In the genomic region with DNA sequence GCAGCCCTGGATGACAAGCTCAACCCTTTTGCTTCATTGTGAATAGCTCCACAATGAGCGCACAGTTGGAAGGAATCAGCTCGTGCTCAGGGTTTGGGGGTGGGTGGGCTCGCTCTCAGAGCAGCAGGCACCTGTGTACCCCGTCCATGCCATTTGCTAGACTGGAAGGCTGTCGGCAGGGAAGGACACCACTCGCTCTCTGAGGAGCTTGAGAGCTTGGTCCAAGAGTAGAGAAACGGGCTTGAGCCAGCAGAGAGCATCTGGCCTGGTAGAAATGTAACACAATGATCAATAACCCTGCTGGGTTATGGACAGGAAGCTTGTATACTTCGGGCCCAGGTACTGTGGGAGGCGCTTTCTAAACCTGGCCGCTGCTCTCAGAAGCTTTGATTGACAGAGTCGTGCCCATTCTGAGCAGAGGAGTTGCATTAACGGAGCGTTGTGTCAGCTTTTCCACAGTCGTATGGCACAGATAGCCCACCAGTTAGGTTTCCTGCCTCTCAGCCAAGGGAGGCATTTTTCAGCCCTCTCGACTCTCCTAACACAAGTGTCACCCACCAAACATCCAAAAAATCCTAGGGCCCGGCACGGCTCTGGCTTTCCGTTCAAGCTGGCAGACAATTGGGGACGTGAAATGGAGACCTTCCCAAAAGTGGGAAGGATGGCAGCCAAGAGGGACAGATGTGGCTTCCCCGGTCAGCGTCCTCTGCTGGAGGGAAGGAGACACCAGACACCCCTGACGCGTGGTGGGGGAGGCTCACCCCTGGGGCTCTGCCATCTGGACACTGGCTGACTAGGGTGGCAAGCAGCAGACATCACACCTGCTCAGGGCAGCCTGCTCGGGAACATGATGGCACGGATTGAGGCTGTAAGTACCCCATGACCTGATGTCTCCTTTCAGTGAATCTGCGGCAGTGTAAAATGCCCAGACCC, we compare ENCODE assay signal across 9 mouse cellular contexts.
DNase-seq lines count a peak whose midpoint lies in the region; ATAC-seq and TF ChIP-seq lines count a peak whose summit lies in the region.
"Had no signal": no experiment of that assay in that cellular context is flagged by ENCODE, and none has a peak within 500 bp of the region (broad histone marks: within the 10 kb centered on the region; RNA-seq: fewer than 3 reads in every experiment).

No protein-coding gene starts in this region.

- DNase-seq in layer of hippocampus, adult 2 months (ENCODE audit: low spot score in 2 of 2) = no peak
- no peak for DNase-seq in layer of hippocampus, postnatal 36 days
- peak; percentile 64 for DNase-seq in cerebellum, adult 11 months
- DNase-seq in heart, postnatal 25 days (ENCODE audit: low spot score) = peak; percentile 15
- no peak for DNase-seq in thymus, postnatal 10 days (ENCODE audit: low spot score in 2 of 2)
- no peak for DNase-seq in adrenal gland, adult 8-10 months
- no peak for DNase-seq in adrenal gland, postnatal 14 days

- intact Hi-C loops in heart, postnatal 25 days (cut with DNase I) = no loop called here

- H3K4me2 ChIP-seq in forebrain, embryonic 15.5 days (replicated peaks) = no peak overlapping the region
- H3K4me2 ChIP-seq: embryonic facial prominence, embryonic 13.5 days had no signal

- 68% methylated on average over 26 of the region's 26 CpGs for WGBS in forebrain, embryonic 15.5 days

- no peak; the same call in 1 of the 2 replicates for TF ChIP-seq CTCF in layer of hippocampus, adult 2 months (conservative IDR thresholded peaks at IDR 0.05)

- H3K27me3 ChIP-seq in forebrain, embryonic 15.5 days = no peaks in the 10 kb centered on the region
- H3K27me3 ChIP-seq: embryonic facial prominence, embryonic 13.5 days had no signal

- ATAC-seq in forebrain, embryonic 15.5 days (replicated peaks) = peak; percentile 59

- no peaks in the 10 kb centered on the region for H3K36me3 ChIP-seq in forebrain, embryonic 15.5 days
- H3K36me3 ChIP-seq: embryonic facial prominence, embryonic 13.5 days had no signal

- peak overlapping the region; percentile 35 for H3K4me3 ChIP-seq in layer of hippocampus, adult 2 months
- H3K4me3 ChIP-seq in forebrain, embryonic 15.5 days = no peak overlapping the region
- H3K4me3 ChIP-seq: embryonic facial prominence, embryonic 13.5 days had no signal

- H3K9ac ChIP-seq in forebrain, embryonic 15.5 days (replicated peaks) = no peak overlapping the region
- H3K9ac ChIP-seq: embryonic facial prominence, embryonic 13.5 days had no signal

- H3K27ac ChIP-seq in layer of hippocampus, adult 2 months = no peak overlapping the region; the same call in 1 of the 2 replicates
- H3K27ac ChIP-seq in forebrain, embryonic 15.5 days (replicated peaks) = no peak overlapping the region
- H3K27ac ChIP-seq: embryonic facial prominence, embryonic 13.5 days had no signal

- H3K4me1 ChIP-seq in forebrain, embryonic 15.5 days = no peaks in the 10 kb centered on the region

- no peaks in the 10 kb centered on the region for H3K9me3 ChIP-seq in forebrain, embryonic 15.5 days
- H3K9me3 ChIP-seq: embryonic facial prominence, embryonic 13.5 days had no signal

Comparison
In these comparisons a context has a peak if more than half of its experiments do, and no peak if none do; other contexts are left out.
1. DNase-seq: peak in cerebellum, adult 11 months (single experiment) and heart, postnatal 25 days (single experiment); none in layer of hippocampus, adult 2 months (0 of 2), layer of hippocampus, postnatal 36 days (0 of 2), thymus, postnatal 10 days (0 of 2), adrenal gland, adult 8-10 months (single experiment) and adrenal gland, postnatal 14 days (single experiment).